Mouse (Mus musculus): ENCODE measurements around the gene Shq1.

- no peak for TF ChIP-seq GATA1 (IDR thresholded peaks at IDR 0.05; ENCODE audit: low read length)
- TF ChIP-seq TAL1 (IDR thresholded peaks at IDR 0.05; ENCODE audit: low read length) = no peak
Observed at GRCm38 (mm10) chr6:100704574-100705365, 33.8 kb upstream of the Shq1 start, which contains the start of gene Gxylt2.

Data from erythroblast, embryonic 14.5 days (primary cell).